Mouse (Mus musculus): Measurements from ENCODE around the gene Fos.

DNA sequence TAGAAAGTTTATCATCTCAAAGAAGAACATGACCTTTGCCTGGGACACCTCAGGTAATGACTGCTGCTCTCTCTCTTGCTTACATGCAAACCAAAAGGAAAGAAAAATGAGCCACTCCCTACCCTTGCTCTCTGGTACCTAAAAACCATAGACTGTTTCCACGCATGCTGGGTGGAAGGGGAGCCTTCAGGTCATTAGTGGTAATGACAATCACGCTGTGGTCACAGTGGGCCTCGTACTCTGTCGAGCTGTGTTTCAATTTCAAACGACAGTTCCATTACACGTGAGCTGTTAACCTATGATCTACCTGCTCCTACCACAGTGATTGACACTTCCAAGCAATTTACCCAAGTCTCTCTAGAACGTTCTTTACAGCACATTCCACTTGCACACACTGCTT is 5.0 kb downstream of the Fos start:
- TF ChIP-seq POLR2A (IDR thresholded peaks at IDR 0.05; ENCODE audit: borderline replicate concordance, insufficient read depth, low read length) (no peak), CTCF (IDR thresholded peaks at IDR 0.05; ENCODE audit: borderline replicate concordance, insufficient read depth, low read depth, low read length) (no peak)

Measured in cerebellum, adult 2 months (tissue).